Mouse (Mus musculus) retina, postnatal 1 day (tissue): Measurements from ENCODE around the gene Smad1.

Source experiments
- DNase-seq: peaks from one replicate; pipeline ENCODE4 v3.0.0-alpha.2; 2012

Gene Smad1

GRCm38 (mm10) chr8:79293841-79294240 lies 105.5 kb downstream of the Smad1 start:
- DNase-seq: no peak

GRCm38 (mm10) chr8:79292712-79293264 lies 106.5 kb downstream of the Smad1 start:
- DNase-seq: no peak

GRCm38 (mm10) chr8:79289592-79289991 lies 109.7 kb downstream of the Smad1 start:
- peak; percentile 39 for DNase-seq

GRCm38 (mm10) chr8:79288681-79289080 lies 110.6 kb downstream of the Smad1 start:
- no peak for DNase-seq
